Mouse (Mus musculus) T-cell, adult 66 days (primary cell): ENCODE data around the gene Gas2. TPM values are rescaled to one million over a fixed set of nuclear protein-coding genes. Genes with fewer than 3 reads are reported as not detected.

Source experiments
- total RNA-seq, 2 experiments: library from RNA; stranded (reverse); gene quantifications; 3 replicates in 1 of 2; 4 replicates in 1 of 2; pipeline ENCODE4 v1.2.4; 2023

Gas2 gene
- total RNA-seq, result 1 to 10 TPM; 3.1 to 7.4 TPM

GRCm38 (mm10) chr7:51861250-51862096, at the start of gene Gas2:
TSS of gene Gas2 (plus strand) at chr7:51862015.

GRCm38 (mm10) chr7:51862097-51862492, 280 bp downstream of the Gas2 start, which contains the start of gene Fancf:
TSS of gene Fancf (minus strand) at chr7:51862267.

GRCm38 (mm10) chr7:52005511-52006295, 143.9 kb downstream of the Gas2 start, which contains the start of gene Svip:
TSS of gene Svip (minus strand) at chr7:52006018.

GRCm38 (mm10) chr7:52015628-52016027, 153.8 kb downstream of the Gas2 start, which contains the start of gene 1700015G11Rik:
TSS of gene 1700015G11Rik (minus strand) at chr7:52015728.

Other genes with a start within 250 kb of the Gas2 start
- not detected for gene Slc17a6, start 240.0 kb upstream of the Gas2 start, total RNA-seq
- 1 to 10 TPM; 7.6 to 7.9 TPM for gene Fancf, start 252 bp downstream of the Gas2 start, total RNA-seq
- under 1 TPM in 1 of 2 experiments, not detected in 1; 0.35 TPM for gene Svip, start 144.0 kb downstream of the Gas2 start, total RNA-seq
- gene 1700015G11Rik, start 153.7 kb downstream of the Gas2 start, total RNA-seq, result not detected